Mouse (Mus musculus) C2C12 (cell line): ENCODE measurements around the gene Pard3b. TPM values are rescaled to one million over a fixed set of nuclear protein-coding genes. Genes with fewer than 3 reads are reported as not detected.

Experiments
- H3K27me3 ChIP-seq: one replicate; pipeline ENCODE4 v1.6.1; 2011; ENCODE audit not compliant: control insufficient read depth, insufficient read depth, insufficient read length
- H3K36me3 ChIP-seq: one replicate; pipeline ENCODE4 v1.6.1; 2011; ENCODE audit not compliant: control insufficient read depth, insufficient read depth
- H3K4me3 ChIP-seq: one replicate; pipeline ENCODE4 v1.5.1; 2011; ENCODE audit warnings: mild to moderate bottlenecking, control low read depth; ENCODE audit not compliant: poor library complexity, insufficient read depth, severe bottlenecking
- H3K79me2 ChIP-seq: one replicate; pipeline ENCODE4 v1.6.1; 2011; ENCODE audit not compliant: control insufficient read depth, insufficient read depth
- H3K79me3 ChIP-seq: one replicate; pipeline ENCODE4 v1.6.1; 2011; ENCODE audit warnings: low read depth, control low read depth
- H3ac ChIP-seq: one replicate; pipeline ENCODE3; 2011; ENCODE audit warnings: low read depth; ENCODE audit not compliant: control insufficient read depth, insufficient read length
- CEBPB ChIP-seq: IDR thresholded peaks from one replicate; pipeline ENCODE4 v1.6.1; 2011; ENCODE audit warnings: low read depth, mild to moderate bottlenecking, control low read depth, moderate library complexity
- CTCF ChIP-seq: IDR thresholded peaks from one replicate; pipeline ENCODE4 v1.5.1; 2011; ENCODE audit not compliant: control insufficient read depth, insufficient read depth, insufficient read length
- FOSL1 ChIP-seq: IDR thresholded peaks from one replicate; pipeline ENCODE4 v1.8.0; 2011; ENCODE audit warnings: mild to moderate bottlenecking, low read length; ENCODE audit not compliant: poor library complexity, insufficient read depth, severe bottlenecking
- MAX ChIP-seq: IDR thresholded peaks from one replicate; pipeline ENCODE4 v1.6.1; 2011; ENCODE audit warnings: mild to moderate bottlenecking, control low read depth
- MYOD1 ChIP-seq: IDR thresholded peaks from one replicate; pipeline ENCODE4 v1.6.1; 2011; ENCODE audit warnings: low read depth; ENCODE audit not compliant: control insufficient read depth, insufficient read length
- MYOG ChIP-seq: IDR thresholded peaks from one replicate; pipeline ENCODE4 v1.6.1; 2011; ENCODE audit not compliant: control insufficient read depth, insufficient read length; ENCODE audit errors: extremely low read depth
- USF1 ChIP-seq: IDR thresholded peaks from one replicate; pipeline ENCODE4 v1.6.1; 2011; ENCODE audit warnings: low read depth, mild to moderate bottlenecking, control low read depth, moderate library complexity
- polyA plus RNA-seq: library from polyadenylated mRNA; unstranded; fragments of >200 nt; fragmentation: generic; extraction: Trizol; gene quantifications from one replicate; pipeline ENCODE4 v1.2.1, GENCODE M21; 2012; ENCODE audit warnings: missing spikeins

Gene Pard3b
- polyA plus RNA-seq, 1 experiment = 0.20 TPM

DNA sequence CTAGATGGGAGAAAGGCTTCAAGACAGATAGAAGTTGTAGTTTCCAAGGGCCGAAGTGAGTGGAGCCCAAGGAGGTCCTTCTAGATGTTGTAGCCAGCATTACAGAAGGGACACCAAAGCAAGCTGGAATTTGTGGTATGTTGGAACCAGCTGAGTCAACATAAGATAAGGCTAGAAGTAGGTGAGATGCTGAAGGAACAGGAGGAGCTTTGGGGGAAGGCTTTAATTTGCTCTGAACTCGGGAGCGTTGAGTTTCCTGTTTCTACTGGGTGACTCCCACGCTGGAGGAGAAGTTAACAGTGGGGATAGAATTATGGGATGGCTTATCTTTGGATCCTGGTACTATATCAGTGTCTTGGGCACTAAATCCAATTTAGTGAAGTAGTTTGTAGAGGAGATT lies 3.3 kb downstream of the Pard3b start:
- no peaks in the 10 kb centered on the region for H3K79me3 ChIP-seq
- H3ac ChIP-seq = no peak overlapping the region
- no peak for TF ChIP-seq CEBPB

GRCm38 (mm10) chr1:61645062-61645461 lies 6.4 kb downstream of the Pard3b start:
- no peaks in the 10 kb centered on the region for H3K27me3 ChIP-seq
- no peaks in the 10 kb centered on the region for H3K36me3 ChIP-seq
- TF ChIP-seq CTCF (no peak), FOSL1 (no peak), CEBPB (no peak), MYOG (no peak), USF1 (no peak), MYOD1 (no peak), MAX (no peak)
- H3K79me2 ChIP-seq = no peaks in the 10 kb centered on the region
- H3ac ChIP-seq = no peak overlapping the region
- no peaks in the 10 kb centered on the region for H3K79me3 ChIP-seq
- H3K4me3 ChIP-seq = no peak overlapping the region

More for the DNA sequence above, 3.3 kb downstream of the Pard3b start:
- Histone ChIP-seq H3K4me3 (no peak overlapping the region), H3K36me3 (no peaks in the 10 kb centered on the region), H3K27me3 (no peaks in the 10 kb centered on the region), H3K79me2 (no peaks in the 10 kb centered on the region)

DNA sequence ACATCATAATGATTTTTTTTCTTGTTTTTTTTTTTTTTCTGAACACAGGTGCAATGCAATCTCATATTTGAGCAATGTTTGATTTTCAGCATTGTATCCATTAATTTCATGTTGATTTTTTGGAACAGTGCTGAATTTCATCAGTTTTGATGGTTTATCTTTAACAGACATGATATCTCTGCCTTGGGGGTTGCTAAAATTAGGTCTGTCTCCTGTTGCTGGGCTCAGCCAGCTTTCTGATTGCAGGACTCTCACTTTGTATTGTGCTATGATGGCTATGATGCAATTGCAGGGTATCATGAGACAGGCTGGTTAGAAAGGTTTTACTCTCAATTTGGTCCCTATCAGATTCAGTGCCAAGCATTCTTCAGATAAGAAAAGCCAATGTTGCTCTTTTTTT lies 11.3 kb downstream of the Pard3b start:
- Histone ChIP-seq H3K79me3 (no peaks in the 10 kb centered on the region), H3K79me2 (no peaks in the 10 kb centered on the region), H3K4me3 (no peak overlapping the region), H3K27me3 (no peaks in the 10 kb centered on the region), H3ac (no peak overlapping the region), H3K36me3 (no peaks in the 10 kb centered on the region)
- TF ChIP-seq CTCF (no peak), MAX (no peak), CEBPB (no peak), MYOD1 (no peak), MYOG (no peak), FOSL1 (no peak), USF1 (no peak)

DNA sequence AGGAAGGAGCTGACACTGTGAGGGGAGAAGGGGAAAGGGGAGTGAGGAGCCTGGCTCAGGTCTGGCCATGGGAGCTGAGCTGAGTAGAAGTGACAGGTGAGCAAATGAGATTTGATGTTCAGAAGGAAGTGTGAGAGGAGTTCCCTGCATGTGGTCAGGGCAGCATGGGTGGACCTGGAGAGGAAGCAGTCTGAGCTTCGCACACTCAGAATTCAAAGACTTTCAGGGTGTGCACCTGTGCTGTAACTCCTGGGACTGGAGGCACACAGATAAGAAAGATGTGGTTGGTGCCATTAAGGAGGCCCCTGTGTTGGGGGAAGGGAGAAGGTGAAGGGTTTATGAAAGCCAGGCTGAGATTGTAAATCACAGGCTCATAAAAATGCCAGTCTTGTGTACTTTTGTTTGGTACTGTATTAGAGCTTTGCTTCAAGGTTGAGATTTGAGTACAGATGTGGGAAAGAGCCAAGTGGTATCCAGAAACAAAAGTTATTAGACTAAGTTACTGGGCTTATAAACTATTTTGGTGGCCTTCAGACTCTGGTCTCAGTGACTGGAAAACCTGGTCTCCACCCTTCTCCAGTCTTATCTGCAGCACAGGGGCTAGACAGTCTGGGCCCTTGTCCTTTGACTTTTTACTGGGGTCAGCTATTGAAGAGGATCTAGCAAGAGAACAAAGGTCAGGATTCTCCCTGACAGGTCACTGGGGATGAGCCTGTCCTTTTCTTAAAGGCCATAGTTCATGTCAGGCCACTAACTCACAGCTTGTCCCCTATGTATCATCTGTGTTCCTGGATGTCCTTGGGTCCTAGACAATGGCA lies 13.0 kb downstream of the Pard3b start:
- Histone ChIP-seq H3K4me3 (no peak overlapping the region), H3K27me3 (no peaks in the 10 kb centered on the region), H3ac (no peak overlapping the region), H3K79me3 (no peaks in the 10 kb centered on the region), H3K79me2 (no peaks in the 10 kb centered on the region), H3K36me3 (no peaks in the 10 kb centered on the region)
- TF ChIP-seq FOSL1 (no peak), USF1 (no peak), CTCF (no peak), MAX (no peak), CEBPB (no peak), MYOG (no peak)

GRCm38 (mm10) chr1:61657760-61658159 lies 19.1 kb downstream of the Pard3b start:
- no peak overlapping the region for H3ac ChIP-seq
- H3K79me2 ChIP-seq = no peaks in the 10 kb centered on the region
- H3K4me3 ChIP-seq = no peak overlapping the region
- no peaks in the 10 kb centered on the region for H3K36me3 ChIP-seq
- no peaks in the 10 kb centered on the region for H3K79me3 ChIP-seq
- no peaks in the 10 kb centered on the region for H3K27me3 ChIP-seq
- no peak for TF ChIP-seq MYOG
- TF ChIP-seq MYOD1 = no peak
- TF ChIP-seq FOSL1 = no peak
- no peak for TF ChIP-seq CEBPB
- TF ChIP-seq USF1 = no peak
- no peak for TF ChIP-seq CTCF
- TF ChIP-seq MAX = no peak

- no peak overlapping the region for H3ac ChIP-seq
- H3K27me3 ChIP-seq = no peaks in the 10 kb centered on the region
- H3K79me3 ChIP-seq = no peaks in the 10 kb centered on the region
- no peaks in the 10 kb centered on the region for H3K36me3 ChIP-seq
- no peak overlapping the region for H3K4me3 ChIP-seq
- no peaks in the 10 kb centered on the region for H3K79me2 ChIP-seq
- TF ChIP-seq CEBPB = no peak
- no peak for TF ChIP-seq FOSL1
- TF ChIP-seq MYOD1 = no peak
- TF ChIP-seq MAX = no peak
- TF ChIP-seq USF1 = no peak
- TF ChIP-seq CTCF = no peak
- no peak for TF ChIP-seq MYOG
These were observed 21.3 kb downstream of the Pard3b start for GRCm38 (mm10) chr1:61659931-61660330.
